Mouse (Mus musculus): ENCODE measurements around the gene S1pr5.
"Not testable (repeated sequence)": the region's sequence is repeated elsewhere in the genome, so short reads cannot be mapped to it uniquely, and the experiment has no call there.

Gene S1pr5

GRCm38 (mm10) chr9:21265611-21266010, 17.4 kb upstream of the S1pr5 start:
- DNase-seq = no peak

DNA sequence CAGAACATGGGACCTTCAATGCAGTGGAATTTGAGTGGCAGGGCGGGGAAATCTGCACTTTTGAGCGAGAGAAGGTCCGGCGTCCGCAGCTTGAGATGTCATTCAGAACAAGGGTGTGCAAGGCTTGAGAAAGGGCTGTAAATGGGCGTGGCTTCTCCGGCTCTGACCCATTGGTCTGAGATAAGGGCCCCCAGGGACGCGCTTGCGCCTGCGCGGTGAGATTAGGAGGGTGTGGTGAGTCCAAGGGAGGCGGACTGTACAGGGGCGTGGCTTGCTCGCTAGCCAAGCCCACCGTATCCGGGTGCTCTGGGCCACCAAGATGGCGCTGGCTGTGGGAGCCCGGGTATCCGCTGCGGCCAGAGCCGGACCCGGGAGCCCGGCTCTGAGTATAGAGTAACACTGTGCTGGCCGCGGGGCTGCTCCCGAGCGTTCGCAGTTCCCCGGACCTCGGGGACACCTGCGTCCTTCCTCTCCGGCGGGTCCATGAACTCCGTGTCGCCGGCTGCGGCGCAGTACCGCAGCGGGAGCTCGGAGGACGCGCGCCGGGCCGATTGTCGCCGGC, 16.8 kb upstream of the S1pr5 start, which contains the start of gene Atg4d:
Gene Atg4d, plus strand, starts transcription at position 294 of the 562 bp plus-strand sequence.
- peak; percentile 98 for DNase-seq

- no peak for DNase-seq
Measured at GRCm38 (mm10) chr9:21264272-21264999, 16.2 kb upstream of the S1pr5 start.

DNA sequence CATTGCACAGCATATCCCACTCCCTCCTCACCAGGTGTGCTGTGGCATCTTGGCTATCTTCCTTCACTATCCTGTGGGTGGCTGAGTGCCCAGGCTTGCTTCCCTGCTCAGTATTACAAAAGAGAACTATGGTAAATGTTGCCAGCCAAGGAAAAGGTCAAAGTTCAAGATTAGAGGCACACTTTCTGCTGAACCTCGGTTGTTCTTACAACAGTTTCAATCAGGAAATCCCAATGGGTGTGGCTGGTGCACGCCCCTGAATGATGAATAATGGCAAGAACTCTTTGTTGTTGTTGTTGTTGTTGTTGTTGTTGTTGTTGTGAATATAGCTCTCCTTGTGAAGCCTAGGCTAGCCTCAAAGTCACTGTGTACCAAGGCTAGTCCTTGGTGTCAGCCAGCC, 13.6 kb upstream of the S1pr5 start:
- DNase-seq = no peak

GRCm38 (mm10) chr9:21260491-21261040, 12.3 kb upstream of the S1pr5 start:
- DNase-seq = no peak

- DNase-seq = not testable (repeated sequence)
Measured at GRCm38 (mm10) chr9:21256349-21256748, 8.1 kb upstream of the S1pr5 start.

DNA sequence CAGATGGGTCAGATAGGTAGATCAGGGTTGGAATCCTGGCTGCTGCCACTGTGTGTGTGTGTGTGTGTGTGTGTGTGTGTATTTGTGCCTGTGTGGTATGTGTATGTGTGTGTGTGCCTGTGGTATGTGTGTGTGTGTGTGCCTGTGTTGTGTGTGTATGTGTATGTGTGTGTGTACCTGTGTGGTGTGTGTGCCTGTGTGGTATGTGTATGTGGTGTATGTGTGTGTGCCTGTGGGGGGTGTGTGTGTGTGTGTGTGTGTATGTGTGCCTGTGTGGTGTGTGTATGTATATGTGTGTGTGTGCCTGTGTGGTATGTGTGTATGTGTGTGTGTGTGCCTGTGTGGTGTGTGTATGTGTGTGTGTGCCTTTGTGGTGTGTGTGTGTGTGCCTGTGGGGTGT, 6.4 kb upstream of the S1pr5 start:
- no peak for DNase-seq

GRCm38 (mm10) chr9:21251116-21251735, 3.0 kb upstream of the S1pr5 start:
- DNase-seq = no peak

DNA sequence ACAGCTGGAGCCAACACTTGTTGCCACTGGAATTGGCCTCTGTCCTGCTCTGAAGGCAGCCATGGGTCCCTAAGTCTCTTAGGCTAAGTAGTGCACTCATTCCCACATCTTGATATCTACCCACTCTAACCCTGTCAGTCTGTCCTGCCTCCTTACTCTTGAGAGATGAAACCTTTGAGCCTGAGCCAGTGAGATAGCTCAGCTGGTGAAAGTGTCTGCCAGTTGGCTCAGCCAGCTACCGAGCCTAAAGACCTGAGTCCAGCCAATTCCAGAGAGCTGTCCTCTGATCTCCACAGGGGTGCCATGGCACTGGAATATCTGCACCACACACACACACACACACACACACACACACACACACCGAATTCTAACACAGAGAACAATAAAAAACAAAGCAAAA, 2.3 kb upstream of the S1pr5 start:
- DNase-seq = no peak

GRCm38 (mm10) chr9:21249629-21250508, 1.6 kb upstream of the S1pr5 start:
- DNase-seq = no peak

DNA sequence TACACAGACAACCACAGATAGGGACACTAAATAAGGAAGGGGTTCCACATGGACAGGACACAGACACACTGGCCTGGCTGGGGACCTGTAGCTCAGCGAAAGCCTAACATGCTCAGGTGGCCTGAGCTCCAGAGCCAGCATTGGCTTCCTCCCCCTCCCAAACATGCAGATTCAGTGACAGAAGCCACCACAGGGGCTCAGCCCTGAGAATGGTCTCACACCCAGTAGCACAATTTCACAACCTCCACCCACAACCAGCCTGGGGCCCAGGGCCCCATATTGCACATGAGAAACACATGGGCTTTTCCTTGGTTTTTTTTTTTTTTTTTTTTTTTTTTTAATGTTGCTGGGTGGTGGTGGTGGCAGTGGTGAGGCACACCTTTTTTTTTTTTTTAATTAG, 1.9 kb downstream of the S1pr5 start:
- DNase-seq = no peak

DNA sequence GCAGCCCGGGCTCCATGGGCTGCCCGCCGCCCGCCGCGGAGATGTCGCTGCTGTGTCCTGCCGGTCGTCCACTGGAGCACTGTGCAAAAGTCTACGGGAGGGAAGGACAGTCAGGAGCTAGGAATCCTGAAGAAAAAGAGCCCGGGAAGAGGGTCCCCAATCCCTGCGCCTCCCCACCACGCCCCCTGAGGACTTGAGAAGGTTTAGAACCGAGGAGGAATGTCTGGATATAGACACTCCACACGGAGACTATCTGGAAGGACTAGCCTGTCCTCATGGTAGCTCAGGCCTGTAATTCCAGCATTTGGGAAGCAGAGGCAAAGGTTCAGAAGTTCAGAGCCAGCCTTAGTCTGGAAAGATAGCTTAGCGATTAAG, 3.1 kb downstream of the S1pr5 start:
- DNase-seq = no peak

DNA sequence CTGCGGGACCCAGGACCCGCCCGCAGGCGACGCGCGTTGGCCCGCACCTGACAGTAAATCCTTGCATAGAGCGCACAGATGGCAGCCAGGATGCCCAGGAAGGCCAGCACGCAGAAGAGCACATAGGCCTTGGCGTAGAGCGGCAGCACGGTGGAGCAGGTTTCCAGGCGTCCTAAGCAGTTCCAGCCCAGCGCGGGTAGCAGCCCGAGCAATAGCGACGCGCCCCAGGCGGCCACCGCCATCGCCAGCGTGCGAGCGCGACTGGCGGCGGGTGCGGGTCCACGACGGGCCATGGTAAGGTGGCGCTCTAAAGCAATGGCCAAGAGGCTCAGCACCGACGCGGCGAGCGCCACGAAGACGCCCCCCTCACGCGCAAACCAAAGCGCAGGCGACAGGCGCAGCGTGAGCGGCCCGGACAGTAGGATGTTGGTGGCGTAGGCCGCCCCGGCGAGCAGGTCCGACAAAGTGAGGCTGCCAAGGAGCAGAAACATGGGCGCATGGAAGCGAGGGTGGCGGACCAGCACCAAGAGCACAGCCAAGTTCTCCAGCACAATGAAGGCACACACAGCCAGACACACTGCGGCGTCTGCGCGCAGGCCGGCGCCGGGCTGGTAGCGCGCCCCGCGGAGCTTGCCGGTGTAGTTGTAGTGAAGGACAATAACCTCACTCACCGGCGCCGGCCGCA, 3.7 kb downstream of the S1pr5 start:
- DNase-seq = peak; percentile 56

- DNase-seq = no peak
Measured at GRCm38 (mm10) chr9:21243826-21244427, 4.3 kb downstream of the S1pr5 start.

DNA sequence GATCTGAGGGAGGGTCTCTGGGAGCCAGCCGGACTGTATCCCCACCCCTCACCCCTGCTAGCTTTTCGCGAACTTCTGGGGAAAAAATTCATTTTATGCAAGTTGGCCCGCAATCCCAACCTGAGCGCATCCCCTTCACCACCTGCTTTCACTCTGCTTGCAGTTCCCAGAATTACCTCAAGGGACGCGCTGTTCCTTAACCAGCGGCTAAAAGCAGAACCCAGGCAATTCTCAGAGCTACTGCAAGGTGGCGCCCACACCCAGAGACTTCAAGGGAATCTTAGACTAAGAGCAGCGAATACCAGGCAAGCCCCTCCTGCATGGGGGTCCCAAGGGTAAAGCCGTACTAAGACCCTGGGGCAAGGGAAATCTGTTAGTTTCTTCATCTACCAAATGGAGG, 6.9 kb downstream of the S1pr5 start:
- peak; percentile 80 for DNase-seq

GRCm38 (mm10) chr9:21239465-21239848, 8.8 kb downstream of the S1pr5 start:
- DNase-seq = no peak

- DNase-seq = peak; percentile 76
Measured at GRCm38 (mm10) chr9:21238733-21239464, 9.3 kb downstream of the S1pr5 start, which contains the start of gene Keap1. Gene Keap1, minus strand, starts transcription at chr9:21239361.

DNA sequence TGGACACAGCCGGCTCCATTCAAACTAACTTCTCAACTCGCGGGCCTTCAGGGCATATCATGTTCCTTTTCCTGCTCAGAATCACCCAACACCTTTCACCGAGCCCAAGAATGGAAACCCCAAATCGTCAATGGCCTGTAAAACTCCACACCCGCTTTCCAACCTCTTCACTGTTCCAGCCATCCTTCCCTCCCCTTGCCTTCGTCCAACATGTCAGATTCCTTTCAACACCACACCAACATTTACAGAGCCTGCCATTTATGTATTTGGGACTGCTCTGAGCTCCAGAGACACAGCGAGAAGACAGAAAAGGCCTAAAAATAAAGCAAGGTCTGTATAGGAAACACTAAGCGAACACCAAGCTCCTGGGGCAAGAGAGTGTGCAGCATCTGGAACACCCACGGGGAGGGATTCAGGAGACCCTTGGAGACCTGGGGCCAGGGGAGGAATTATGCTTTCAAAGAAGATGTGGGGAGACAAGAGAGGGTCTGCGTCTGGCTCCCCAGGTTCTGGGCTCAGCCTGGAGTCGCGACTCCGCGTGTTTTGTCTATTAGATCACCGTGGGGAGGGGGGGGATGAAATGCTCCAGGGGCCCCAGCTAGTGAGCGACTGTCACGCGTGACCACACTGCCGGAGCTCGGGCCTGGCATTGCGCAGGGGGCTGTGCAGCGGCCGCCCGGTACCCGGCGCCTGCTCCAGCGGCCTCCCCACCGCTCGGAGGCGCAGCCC, 10.1 kb downstream of the S1pr5 start:
- DNase-seq = no peak

DNA sequence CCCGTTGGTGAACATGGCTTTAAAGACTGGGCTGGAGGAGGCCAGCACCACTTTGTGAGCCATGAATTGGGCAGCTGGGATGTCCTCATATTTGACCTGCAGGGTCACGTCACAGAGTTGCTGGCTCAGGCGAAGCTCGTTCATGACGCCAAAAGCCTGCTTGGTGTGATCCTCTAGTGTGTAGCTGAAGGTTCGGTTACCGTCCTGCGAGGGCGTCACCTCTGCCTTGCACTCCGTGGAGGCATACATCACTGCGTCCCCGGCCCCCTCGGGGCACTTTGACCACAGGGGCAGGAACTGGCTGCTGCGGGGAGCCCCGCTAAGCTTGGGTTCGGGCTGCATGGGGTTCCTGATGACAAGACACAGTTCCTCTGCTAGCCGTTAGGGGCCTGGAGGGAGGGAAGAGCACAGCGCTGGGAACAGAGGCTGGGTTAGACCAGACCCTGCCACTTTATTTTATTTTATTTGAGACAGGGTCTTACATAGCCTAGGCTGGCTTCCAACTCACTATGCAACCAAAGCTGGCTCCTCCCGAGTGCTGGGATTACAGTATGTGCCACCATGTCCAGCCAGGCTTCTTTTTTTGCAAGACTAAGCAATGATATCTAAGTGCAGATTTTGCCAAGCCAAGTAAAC, 10.8 kb downstream of the S1pr5 start:
- no peak for DNase-seq

DNA sequence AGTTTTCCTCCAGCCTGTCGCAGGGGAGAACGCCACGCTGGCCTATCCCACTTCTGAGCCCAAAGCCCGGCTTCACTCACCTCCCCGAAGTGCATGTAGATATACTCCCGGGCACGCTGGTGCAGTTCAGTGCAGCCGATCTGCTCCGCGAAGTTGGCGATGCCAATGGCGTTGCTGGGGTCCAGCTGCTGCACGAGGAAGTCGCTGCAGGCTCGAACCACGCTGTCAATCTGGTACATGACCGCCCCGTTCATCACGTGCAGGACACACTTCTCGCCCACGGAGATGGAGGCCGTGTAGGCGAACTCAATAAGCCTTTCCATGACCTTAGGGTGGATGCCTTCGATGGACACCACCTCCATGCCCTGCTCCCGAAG, 11.3 kb downstream of the S1pr5 start:
- no peak for DNase-seq

All from right cerebral cortex, adult 18-20 months (tissue).